Mouse (Mus musculus) kidney, adult 2 months (tissue): Measurements from ENCODE around the gene Slc39a7.
"Not testable (repeated sequence)": the region's sequence is repeated elsewhere in the genome, so short reads cannot be mapped to it uniquely, and the experiment has no call there.

Source experiments
- CTCF ChIP-seq: fragments of 200-500 bp; conservative IDR thresholded peaks from 2 replicates; pipeline ENCODE4 v1.5.1; 2011; ENCODE audit warnings: low read depth, mild to moderate bottlenecking, control low read depth, low read length, moderate library complexity, mixed read lengths; ENCODE audit not compliant: insufficient read depth, insufficient read length
- POLR2A ChIP-seq: fragments of 200-500 bp; IDR thresholded peaks from one replicate; pipeline ENCODE4 v1.6.1; 2011; ENCODE audit warnings: low read depth, low read length, control low read depth

DNA sequence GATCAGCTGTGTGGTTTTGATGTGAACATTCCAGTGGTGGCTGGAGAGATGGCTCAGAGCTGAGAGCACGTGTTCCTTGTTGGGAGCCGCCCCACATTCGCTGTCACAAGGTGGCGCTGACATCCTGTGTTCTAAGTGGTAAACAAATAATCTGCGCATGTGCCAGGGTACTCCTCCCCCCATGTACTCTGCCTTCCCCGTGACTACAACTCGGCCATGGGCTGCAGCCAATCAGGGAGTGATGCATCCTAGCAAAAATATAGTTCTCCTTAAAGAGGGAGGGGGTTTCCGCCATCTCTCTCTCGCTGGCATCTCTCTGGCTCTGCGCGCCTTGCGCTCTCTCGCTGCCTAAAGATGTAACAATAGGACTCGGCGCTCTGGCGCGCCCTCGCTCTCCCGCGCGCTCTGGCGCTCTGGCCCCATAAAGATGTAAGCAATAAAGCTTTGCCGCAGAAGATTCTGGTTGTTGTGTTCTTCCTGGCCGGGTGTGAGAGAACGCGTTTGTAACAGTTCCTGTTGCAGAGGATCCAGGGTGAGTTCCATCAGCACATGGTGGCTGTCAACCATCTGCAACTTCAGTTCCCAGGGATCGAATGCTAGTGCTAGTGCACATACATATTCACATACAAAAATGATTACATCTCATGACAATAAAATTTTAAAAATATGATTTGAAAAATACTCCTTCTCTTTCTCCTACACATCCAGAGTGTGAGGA, 50.1 kb downstream of the Slc39a7 start:
- TF ChIP-seq CTCF, result peak; percentile 55
- TF ChIP-seq POLR2A, result not testable (repeated sequence)
